Mouse (Mus musculus): ENCODE measurements at regions not wholly inside any gene's neighbourhood (a gene's known extent, or its start where the extent isn't known, plus 50 kb on each side); places are given as distances from the start of the nearest gene placed in this dataset.

- Histone ChIP-seq H3K27ac (ENCODE audit: insufficient read depth, low read depth) (no peak overlapping the region), H3K9me3 (replicated peaks; ENCODE audit: low read length) (no peaks in the 10 kb centered on the region), H3K36me3 (replicated peaks in 1 of 2; ENCODE audit: control insufficient read depth in 1 of 2, insufficient read depth in 1 of 2, low read length in 1 of 2) (no peaks in the 10 kb centered on the region), H3K4me3 (replicated peaks in 1 of 3; ENCODE audit: low read depth in 2 of 3, low read length in 2 of 3, poor library complexity in 1 of 3) (no peak overlapping the region), H3K4me1 (ENCODE audit: control insufficient read depth in 1 of 2, insufficient read depth in 2 of 2) (peaks cover 0 to 3% of the 10 kb centered on the region in 2 experiments; a peak in 1 of 4 replicates), H3K79me2 (replicated peaks; ENCODE audit: control insufficient read depth, extremely low read depth, insufficient read depth, poor library complexity, severe bottlenecking) (no peaks in the 10 kb centered on the region), H3K9ac (ENCODE audit: insufficient read depth, low read depth) (no peak overlapping the region), H3K27me3 (replicated peaks) (no peaks in the 10 kb centered on the region), H3K4me2 (ENCODE audit: insufficient read depth, low read depth, poor library complexity, severe bottlenecking) (no peak overlapping the region)
- TF ChIP-seq ZMIZ1 (IDR thresholded peaks at IDR 0.05; ENCODE audit: low read depth, low read length) (no peak), MAZ (IDR thresholded peaks at IDR 0.05; ENCODE audit: low read depth, low read length) (no peak), USF1 (IDR thresholded peaks at IDR 0.05; ENCODE audit: low read depth, low read length) (no peak), MAFK (IDR thresholded peaks at IDR 0.05; ENCODE audit: insufficient replicate concordance, low read length) (no peak), POLR2AphosphoS2 (IDR thresholded peaks at IDR 0.05; ENCODE audit: low read depth, low read length) (no peak), NELFE (IDR thresholded peaks at IDR 0.05; ENCODE audit: low read depth, low read length) (no peak), MAX (IDR thresholded peaks at IDR 0.05; ENCODE audit: low read length) (no peak), JUND (conservative IDR thresholded peaks at IDR 0.05; ENCODE audit: low read depth, low read length) (no peak), SMC3 (IDR thresholded peaks at IDR 0.05; ENCODE audit: low read depth, low read length) (no peak), GABPA (IDR thresholded peaks at IDR 0.05; ENCODE audit: insufficient replicate concordance, low read depth, low read length) (no peak), TBP (conservative IDR thresholded peaks at IDR 0.05; ENCODE audit: low read depth, low read length) (no peak), ZKSCAN1 (IDR thresholded peaks at IDR 0.05; ENCODE audit: borderline replicate concordance, low read depth, low read length) (no peak), SIN3A (IDR thresholded peaks at IDR 0.05; ENCODE audit: low read length) (no peak), UBTF (IDR thresholded peaks at IDR 0.05; ENCODE audit: low read depth, low read length) (no peak), JUN (IDR thresholded peaks at IDR 0.05; ENCODE audit: insufficient read depth, low read depth, low read length) (no peak), RAD21 (IDR thresholded peaks at IDR 0.05; ENCODE audit: low read depth, low read length) (no peak), EP300 (IDR thresholded peaks at IDR 0.05; ENCODE audit: low read length) (no peak)
- dilution Hi-C loops (cut with MboI; ENCODE audit: extremely low pct_ligation_motif_present, extremely low pct_unique_long_range_greater_than_20kb, low sequenced_read_pairs), result no loop called here
- in situ Hi-C loops (cut with MboI; ENCODE audit: low pct_ligation_motif_present, low pct_unique_long_range_greater_than_20kb, low sequenced_read_pairs), result no loop called here
- DNase-seq (ENCODE audit: extremely low read depth), result no peak
Observed at GRCm38 (mm10) chr3:115655020-115655419, 59.9 kb downstream of the S1pr1 start.

- H3K9me3 ChIP-seq (replicated peaks; ENCODE audit: low read length), result no peaks in the 10 kb centered on the region
- H3K36me3 ChIP-seq (replicated peaks in 1 of 2; ENCODE audit: control insufficient read depth in 1 of 2, insufficient read depth in 1 of 2, low read length in 1 of 2), result no peaks in the 10 kb centered on the region
- dilution Hi-C loops (cut with MboI; ENCODE audit: extremely low pct_ligation_motif_present, extremely low pct_unique_long_range_greater_than_20kb, low sequenced_read_pairs), result no loop called here
- no peaks in the 10 kb centered on the region for H3K27me3 ChIP-seq (replicated peaks)
- DNase-seq (ENCODE audit: extremely low read depth), result no peak
- H3K4me1 ChIP-seq (ENCODE audit: control insufficient read depth in 1 of 2, insufficient read depth in 2 of 2), result peaks cover 0 to 9% of the 10 kb centered on the region in 2 experiments; a peak in 2 of 4 replicates
- TF ChIP-seq USF1 (IDR thresholded peaks at IDR 0.05; ENCODE audit: low read depth, low read length) (no peak), ZKSCAN1 (IDR thresholded peaks at IDR 0.05; ENCODE audit: borderline replicate concordance, low read depth, low read length) (no peak), SIN3A (IDR thresholded peaks at IDR 0.05; ENCODE audit: low read length) (no peak), NELFE (IDR thresholded peaks at IDR 0.05; ENCODE audit: low read depth, low read length) (no peak), E2F4 (IDR thresholded peaks at IDR 0.05; ENCODE audit: insufficient replicate concordance, low read depth, low read length) (no peak), USF2 (conservative IDR thresholded peaks at IDR 0.05; ENCODE audit: low read depth, low read length) (no peak), RCOR1 (conservative IDR thresholded peaks at IDR 0.05; ENCODE audit: low read depth, low read length) (no peak), RAD21 (IDR thresholded peaks at IDR 0.05; ENCODE audit: low read depth, low read length) (no peak), NRF1 (IDR thresholded peaks at IDR 0.05; ENCODE audit: low read depth, low read length) (no peak), MYC (IDR thresholded peaks at IDR 0.05; ENCODE audit: low read depth, low read length) (no peak), PAX5 (IDR thresholded peaks at IDR 0.05; ENCODE audit: low read length) (no peak), JUND (conservative IDR thresholded peaks at IDR 0.05; ENCODE audit: low read depth, low read length) (no peak), IRF4 (IDR thresholded peaks at IDR 0.05; ENCODE audit: low read depth, low read length) (no peak), ZMIZ1 (IDR thresholded peaks at IDR 0.05; ENCODE audit: low read depth, low read length) (no peak), HCFC1 (IDR thresholded peaks at IDR 0.05; ENCODE audit: low read depth, low read length) (no peak), ZNF384 (IDR thresholded peaks at IDR 0.05; ENCODE audit: low read depth, low read length) (no peak), TBP (conservative IDR thresholded peaks at IDR 0.05; ENCODE audit: low read depth, low read length) (no peak)
- H3K4me2 ChIP-seq (ENCODE audit: insufficient read depth, low read depth, poor library complexity, severe bottlenecking), result no peak overlapping the region
- no peak overlapping the region for H3K27ac ChIP-seq (ENCODE audit: insufficient read depth, low read depth)
- H3K79me2 ChIP-seq (replicated peaks; ENCODE audit: control insufficient read depth, extremely low read depth, insufficient read depth, poor library complexity, severe bottlenecking), result no peaks in the 10 kb centered on the region
- H3K4me3 ChIP-seq (replicated peaks in 1 of 3; ENCODE audit: low read depth in 2 of 3, low read length in 2 of 3, poor library complexity in 1 of 3), result no peak overlapping the region
- H3K9ac ChIP-seq (ENCODE audit: insufficient read depth, low read depth), result no peak overlapping the region
- in situ Hi-C loops (cut with MboI; ENCODE audit: low pct_ligation_motif_present, low pct_unique_long_range_greater_than_20kb, low sequenced_read_pairs), result no loop called here
Observed at GRCm38 (mm10) chr3:115652236-115652635, 62.6 kb downstream of the S1pr1 start.

All from CH12.LX (cell line).